Mouse (Mus musculus) cerebellum, adult 8-10 months (tissue): Measurements from ENCODE around the gene Med27.

ENCODE experiments used
- DNase-seq: peaks from one replicate; pipeline ENCODE4 v3.0.0; 2022

The Med27 gene

DNA sequence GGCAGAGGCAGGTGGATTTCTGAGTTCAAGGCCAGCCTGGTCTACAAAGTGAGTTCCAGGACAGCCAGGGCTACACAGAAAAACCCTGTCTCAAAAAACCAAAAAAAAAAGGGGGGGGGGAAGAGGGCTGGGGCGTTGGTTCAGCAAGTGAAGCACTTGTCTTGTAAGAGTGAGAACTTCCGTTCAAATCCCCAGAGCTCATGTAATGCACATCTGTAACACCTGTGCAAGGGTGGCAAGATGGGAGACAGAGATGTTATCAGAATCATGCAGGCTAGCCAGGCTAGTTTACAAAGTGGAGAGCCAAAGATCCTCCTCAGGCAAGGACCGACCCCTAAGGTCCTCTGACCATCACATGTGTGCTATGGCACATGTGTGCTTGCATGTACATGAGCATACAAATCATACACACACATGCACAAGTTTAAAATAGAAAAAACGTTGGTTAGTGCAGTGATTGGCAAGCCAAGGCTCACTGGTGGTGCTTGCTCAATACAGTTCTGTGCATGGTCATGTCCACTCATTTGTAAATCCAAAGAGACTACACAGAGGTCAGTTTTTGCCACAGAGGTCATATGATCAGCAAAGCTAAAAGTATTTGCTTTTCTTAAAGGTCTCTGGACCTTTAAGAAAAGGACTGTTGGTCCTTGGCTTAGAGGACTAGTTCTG, 91.4 kb downstream of the Med27 start:
- DNase-seq: no peak

DNA sequence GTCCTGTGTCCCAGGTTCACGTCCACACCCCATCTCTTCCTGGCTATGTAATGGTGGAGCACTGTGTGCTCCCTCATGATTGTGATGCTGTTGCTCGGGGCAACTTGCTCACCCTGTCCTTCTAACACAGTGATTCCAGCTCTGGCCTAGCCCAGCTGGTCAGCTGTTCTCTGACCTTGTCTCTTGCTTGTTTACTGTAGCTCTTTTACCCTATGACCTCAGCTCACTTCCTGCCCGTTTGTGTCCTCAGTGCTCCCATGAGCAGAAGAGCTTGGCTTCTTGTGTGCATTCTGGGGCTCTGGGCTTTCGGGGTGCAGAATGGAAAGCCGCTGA, 91.9 kb downstream of the Med27 start:
- no peak for DNase-seq

DNA sequence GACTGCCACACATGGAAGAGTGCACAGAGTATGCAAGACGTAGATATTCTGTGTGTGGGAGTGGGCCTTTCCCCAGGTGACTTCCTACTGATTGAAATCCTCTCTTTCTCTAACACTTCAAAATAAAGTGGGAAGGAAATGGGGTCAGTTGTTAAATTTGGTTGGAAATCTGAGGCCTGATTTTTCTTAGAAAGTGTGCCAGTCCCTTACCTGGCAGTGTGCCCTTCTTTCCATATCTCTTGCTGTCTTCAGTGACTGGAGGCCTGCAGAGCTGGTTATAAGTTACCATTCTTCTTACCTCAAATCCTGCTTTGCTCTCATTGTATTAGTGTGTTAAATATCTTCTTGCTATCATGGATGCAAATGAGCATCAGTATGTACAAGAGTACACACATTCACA, 92.4 kb downstream of the Med27 start:
- no peak for DNase-seq

DNA sequence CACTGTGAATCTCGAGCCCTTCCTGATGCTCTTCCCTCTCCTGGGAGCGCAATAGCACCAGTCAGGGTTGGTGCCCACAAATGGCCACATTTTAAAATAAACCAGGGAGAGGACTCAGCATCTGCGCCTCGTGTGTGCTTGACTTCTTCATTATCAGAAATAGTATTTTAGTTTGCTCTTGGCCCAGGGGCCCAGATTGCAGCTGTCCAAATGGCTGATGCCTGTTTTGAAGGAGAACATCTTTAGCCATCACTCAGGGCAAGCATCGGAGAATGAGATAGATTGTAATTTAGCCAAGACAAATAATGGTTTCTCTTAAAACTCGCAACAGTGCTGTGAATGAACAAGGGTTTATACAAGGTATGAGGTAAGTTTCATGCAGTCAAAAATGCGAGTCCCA, 92.8 kb downstream of the Med27 start:
- DNase-seq: no peak

DNA sequence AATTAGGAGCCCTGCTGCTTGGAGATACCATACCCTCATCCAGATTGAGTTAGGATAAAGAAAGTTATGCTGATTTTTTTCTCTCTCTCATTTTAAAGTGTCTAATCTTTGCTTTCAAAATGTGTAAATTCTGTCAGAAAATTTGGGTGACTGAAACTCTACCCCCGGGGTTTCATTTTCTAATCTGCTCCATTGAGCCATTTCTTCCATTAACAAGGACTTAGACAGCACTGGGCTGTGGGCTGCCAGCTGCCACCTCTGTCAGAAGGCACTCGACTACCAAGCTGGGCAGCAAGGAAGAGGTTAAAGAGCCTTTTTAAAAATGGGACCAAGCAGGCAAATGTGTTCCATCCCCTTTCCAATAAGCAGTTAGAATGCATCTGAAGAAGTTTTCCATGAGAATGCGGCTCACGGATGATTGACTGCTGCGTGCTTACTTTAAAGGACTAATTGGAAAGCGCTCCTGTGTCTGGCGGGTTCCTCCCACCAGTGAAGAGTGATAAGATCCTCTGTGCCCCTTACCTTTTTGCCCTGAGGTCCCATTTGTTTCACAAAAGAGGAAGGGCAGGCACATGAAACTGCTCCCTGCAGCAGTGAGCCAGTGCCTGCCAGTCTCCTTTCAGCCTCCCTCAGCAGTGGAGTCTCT, 93.4 kb downstream of the Med27 start:
- DNase-seq: no peak

DNA sequence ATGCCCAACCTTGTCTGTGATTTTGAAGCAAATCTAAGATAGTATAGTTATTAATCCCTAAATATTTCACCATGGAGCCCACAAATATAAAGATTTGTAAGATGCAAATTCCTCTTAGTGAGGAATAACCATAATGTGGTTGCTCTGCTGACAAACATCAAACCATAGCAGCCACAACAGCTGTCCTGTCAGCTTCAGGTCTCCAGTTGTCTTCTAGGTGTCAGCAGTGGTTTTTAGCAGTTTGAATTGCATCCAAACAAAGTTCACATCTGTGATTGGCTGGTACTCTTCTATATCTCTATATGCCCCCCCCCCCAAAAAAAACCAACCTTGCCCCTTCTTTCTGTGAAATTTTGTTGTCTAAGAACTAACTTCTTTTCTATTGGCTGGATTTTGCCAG, 95.7 kb downstream of the Med27 start:
- DNase-seq: no peak

DNA sequence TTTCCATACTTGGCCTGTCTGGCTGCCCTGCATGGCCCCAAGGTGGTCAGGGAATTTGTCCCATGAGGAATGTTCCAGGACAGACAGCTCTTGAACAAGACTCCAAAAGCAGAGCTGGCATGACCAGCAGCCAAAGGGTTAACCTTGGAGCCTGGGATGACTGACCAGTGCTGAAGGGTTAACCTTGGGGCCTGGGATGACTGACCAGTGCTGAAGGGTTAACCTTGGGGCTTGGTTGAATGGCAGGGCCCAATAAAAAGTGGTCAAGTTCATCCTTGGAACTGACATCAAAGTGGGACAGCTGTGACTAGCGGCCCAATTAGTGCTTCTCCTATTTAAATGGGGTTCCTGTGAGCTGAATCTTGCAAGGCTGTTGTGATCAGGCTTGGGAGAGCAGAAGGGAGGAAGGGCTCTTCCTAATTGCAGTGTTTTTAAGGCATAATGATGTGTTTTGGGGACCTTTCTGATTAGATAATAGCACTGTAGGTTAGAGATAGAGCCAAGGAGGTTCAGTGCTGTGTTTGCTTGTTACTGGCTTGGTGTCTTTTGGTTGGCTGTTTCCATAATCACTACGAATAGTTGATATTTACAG, 97.1 kb downstream of the Med27 start:
- DNase-seq: no peak

DNA sequence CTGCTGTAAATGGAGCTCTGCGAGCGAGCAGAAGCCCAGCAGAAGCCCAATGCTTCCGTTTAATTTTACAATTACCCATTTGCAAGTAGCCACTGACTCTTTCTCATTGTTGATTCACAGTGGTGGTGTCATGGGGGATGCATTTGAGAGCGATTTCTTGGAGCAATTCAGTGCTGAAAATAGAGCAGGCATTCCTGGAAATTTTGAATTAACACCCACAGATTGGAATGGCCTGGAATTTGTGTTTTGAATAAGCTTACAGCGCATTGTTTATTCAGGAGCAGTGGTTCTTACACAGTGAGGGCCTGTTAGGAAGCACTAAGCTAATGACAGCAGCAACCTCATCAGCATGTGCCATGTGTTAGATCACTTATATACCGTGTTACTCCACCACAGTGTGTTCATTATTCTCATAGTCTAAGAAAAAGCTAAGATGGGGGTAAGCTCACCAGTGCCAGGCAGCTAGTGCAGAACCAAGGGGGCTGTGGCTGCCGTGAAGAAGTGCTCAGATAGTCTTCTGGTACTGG, 101.9 kb downstream of the Med27 start:
- no peak for DNase-seq

DNA sequence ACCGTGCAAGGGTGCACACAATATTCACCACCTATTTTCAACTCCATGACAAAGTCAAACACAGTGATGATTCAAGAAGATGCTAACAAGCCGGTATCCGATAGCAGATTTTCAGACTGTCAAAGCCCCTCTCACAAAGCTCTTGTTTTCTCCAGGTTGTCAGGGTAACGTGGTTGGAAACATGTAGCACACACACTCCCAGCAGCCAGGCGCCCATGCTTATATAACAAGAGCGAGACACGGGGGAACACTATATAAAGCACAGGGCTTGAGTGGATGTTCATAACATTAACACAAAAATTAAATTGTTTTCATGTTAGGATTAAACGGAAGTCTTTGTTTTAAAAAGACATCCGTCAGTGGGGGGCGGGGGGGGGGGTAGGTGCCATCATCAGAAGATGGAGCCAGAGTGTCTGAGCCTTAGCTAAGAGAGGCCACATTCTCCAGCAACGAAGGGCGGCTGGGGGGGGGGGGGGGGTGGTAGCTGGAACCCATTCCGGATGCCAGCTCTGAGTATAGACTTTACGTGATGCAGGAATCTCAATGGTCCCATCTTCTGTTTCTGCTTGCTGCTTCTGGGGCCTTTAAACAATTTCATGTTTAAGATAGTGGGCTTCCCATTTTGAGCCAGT, 104.9 kb downstream of the Med27 start:
- no peak for DNase-seq

DNA sequence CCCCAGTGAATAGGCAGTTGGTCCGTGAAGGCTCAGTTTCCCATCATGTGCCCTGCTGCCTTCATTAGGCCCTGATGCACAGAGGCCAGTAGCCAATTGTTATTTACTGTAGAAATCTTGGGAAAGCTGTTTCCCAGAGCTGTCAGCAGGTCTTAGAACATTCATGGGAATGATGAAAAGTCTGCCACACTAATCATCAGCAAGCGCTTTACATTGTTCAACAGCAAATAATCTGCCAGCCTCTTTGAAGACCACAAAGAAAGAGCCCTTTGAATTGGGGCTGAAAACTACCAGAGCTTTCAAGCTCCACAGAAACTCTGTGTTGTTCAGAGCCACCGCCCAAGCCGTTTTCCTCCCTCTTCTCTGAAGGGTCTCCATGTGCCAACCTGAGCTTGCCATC, 106.8 kb downstream of the Med27 start:
- no peak for DNase-seq

DNA sequence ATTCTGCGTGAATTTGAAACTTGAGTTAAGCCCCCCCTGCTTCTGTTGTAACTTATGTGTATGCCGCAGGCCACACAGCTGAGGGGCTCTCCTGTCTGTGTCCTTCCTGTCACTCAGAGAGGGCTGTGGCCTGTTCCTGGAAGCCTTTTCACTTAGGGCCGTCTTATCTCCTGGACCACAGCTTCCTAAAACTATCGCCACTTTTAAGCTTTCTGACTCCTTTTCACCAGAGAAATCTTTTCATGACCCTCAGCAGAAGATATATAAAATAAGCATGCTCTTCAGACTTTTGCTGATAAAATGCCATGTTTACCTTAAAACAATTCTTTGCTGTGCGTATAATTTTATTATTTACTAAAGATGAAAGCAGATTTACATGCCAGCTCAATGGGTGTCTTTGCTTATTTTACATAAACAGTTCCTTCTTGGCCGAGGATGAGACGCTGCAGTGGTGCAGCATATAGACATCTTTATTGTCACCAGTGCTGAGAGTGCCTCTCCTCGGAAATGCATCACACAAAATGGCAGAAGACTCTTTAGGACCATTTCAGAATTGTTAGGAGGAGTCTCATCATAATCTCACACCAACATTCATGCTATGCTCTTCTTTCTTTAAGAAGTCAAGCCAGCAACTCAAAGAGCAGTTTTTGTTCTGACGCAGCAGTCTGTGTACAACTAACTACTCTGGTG, 110.2 kb downstream of the Med27 start:
- DNase-seq: no peak

DNA sequence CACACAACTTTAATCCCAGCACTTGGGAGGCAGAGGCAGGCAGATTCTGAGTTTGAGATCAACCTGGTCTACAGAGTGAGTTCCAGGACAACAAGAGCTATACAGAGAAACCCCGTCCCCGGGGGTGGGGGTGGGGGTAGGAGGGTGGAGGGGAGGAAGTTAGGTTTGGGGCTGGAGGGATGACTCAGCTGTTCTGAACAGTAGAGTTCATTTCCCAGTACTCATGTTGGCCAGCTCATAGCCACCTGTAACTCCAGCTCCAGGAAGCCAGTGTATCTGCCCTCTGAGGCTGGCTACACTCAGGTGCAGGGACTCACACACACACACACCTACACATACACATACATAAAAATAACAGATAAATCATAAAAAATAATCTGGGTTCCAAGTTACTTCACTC, 111.1 kb downstream of the Med27 start:
- DNase-seq: no peak

DNA sequence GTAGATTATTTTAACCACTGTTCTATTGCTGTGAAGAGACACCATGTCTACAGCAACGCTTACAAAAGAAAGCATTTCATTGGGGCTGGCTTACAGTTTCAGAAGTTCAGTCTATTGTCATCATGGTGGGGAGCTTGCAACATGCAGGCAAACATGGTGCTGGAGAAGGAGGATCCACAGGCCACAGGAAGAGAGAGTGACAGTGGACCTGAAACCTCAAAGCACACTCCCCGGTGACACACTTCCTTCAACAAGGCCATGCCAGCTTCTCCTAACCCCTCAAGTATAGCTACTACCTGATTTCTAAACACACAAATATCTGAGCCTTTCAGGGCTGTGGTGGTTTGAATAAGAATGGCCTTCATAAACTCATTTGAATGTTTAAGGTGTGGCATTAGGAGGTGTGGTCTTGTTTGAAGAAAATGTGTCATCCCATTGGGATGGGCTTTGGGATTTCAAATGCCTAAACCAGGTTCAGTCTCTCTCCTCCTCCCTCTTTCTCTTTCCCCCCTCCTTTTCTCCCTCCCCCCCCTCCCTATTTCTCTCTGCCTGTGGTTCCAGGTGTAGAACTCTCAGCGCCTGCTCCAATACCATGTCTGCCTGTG, 111.8 kb downstream of the Med27 start:
- DNase-seq: no peak

DNA sequence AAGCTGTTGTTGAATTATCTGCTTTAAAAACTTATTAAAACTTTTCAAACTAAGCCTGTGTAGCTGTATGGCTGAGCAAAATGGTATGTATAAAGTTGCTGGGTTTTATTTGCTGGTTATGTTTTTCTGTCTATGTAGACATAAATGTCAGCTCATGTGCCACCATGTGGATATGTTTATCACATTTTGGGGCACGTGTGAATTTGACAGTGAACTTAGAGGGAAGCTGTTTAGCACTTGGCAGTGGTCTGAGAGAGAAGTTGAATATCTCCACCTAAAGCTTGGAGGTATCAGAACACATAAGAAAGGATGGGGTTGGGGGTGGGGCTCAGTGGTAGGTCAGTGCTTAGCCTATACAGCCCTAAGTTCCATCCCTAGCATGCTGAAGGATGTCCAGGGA, 113.0 kb downstream of the Med27 start:
- DNase-seq: no peak

DNA sequence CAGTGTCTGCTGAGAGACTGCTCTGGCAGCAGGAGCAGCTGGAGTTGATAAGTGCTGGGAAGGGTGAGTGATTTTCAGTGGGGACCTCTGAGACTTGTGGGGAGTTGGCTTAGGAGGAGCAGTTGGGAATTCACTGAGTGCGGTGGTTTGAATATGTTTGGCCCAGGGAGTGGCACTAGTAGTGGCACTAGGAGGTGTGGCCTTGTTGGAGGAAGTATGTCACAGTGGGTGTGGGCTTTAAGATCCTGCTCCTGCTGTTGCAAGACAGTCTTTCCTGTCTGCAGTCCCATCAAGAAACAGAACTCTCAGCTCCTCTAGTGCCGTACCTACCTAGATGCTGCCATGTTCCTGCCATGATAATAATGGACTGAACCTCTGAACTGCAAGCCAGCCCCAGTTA, 115.2 kb downstream of the Med27 start:
- DNase-seq: no peak

DNA sequence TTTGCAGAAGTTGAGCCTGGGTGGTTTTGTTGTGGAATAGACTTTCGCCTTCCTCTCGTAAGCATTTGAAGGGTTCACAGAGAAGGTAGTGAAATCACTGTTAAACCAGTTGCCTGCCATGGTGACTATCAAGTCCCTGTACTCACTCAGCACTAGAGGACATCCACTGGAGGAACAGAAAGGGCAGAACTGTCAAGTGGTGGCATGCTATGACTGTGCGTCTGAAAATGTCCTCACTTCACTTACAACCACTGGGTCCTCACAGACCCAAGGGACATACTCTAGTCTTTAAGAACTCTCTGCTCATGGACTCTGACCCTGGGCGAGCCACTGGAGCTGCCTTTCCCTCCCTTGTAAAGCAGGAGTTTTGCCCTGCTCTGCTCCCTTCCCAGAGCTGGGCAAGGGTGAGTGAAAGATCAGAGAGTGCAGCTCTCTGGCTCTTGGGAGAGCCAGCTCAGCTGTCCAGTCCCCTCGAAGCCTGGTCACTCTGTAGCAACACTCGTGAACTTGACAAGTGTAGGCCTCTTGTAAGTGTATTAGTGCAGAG, 116.5 kb downstream of the Med27 start:
- no peak for DNase-seq

DNA sequence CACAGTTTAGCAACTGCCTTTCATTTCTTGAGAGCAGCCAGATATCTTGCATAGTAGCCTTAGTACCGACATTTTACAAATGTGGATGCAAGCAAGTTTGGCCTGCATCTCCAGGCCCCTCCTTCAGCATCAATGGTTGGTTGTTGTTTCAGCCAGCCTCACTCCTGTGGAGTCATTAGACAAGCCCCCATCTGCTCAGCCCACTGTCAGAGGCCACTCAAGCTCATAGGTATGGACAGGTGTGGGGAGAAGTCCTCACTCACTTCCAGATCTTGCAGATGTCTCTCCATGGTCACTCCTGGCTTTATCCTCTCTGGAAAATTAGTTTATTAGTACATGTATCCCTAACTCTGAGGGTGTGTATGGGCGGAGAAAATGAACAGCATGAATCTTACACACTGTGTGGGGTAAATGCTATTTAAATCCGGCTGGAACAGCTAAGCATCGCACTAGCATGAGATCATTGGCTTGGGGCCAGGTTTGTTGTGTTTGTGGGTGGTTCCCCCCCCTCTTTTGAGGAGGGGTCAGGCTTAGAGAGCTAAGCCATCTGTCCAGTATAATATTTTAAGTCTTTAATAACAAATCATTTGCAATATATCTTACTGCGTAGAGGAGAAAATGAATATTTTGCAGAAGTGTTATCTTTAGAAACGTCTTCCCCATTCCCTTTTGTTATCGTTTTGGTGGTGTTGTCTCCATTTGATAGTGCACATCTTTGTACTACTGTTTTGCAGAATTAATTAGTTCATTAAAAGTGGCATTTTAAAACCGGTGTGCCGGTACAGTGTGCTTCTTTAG, 118.4 kb downstream of the Med27 start:
- no peak for DNase-seq

DNA sequence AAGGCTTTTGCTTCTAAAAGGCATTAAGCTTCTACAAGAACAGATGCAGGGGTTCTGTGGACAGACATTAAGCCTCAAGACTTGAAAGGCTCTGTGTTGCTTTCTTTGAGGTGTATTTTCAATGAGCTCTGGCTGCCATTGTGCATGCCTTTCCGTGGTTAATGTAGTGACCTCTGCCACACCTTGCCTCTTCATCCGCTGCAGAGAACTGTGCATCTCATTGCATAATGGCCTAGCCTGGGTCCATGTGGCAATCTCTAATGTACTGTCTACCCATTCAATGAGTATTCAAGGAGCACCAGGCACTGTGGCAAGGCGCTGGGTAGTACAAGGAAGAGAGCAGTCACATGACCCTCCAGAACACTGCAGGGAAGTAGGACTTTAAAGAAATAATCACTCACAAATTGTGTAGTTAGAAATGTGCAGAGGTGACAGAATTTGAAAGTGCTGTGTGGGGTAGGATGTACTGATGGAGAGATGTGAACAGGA, 119.1 kb downstream of the Med27 start:
- DNase-seq: no peak

DNA sequence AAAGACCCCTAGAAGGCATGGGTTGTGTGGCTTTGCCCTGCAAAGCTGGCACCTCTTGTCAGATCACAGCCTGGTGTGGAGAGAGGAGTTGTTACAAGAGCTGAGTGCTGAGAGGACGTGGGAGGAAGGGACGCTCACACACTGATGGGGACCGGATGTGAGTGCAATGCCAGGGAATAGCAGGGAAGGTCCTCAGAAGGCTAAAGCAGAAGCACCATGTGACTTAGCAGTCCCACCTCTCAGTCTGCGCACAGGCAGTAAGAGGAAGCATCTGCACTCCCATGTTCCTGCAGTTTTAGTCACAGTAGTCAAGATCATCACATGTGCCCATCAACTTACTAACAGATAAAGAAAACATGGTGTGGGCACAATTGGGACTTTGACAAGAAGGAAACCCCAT, 119.8 kb downstream of the Med27 start:
- no peak for DNase-seq

DNA sequence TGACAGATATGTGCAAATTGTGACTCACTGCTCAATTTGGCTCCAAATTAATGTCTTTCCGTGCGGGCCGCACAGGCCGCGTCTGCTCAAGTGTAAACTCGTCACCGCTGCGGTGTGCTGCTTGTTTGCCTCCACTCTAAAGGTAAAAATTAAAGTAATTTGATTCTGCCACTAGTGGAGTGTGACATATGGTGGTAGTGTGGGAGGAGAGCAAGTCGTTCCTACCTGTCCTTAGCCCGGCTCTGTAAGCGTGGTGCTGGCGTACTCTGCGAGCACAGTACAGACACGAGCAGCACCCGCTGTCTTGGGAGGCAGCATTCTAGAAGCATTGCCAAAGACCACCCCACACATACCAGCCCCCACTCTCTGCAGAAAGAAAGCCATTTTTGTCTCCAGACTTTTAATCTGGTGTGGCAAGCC, 121.9 kb downstream of the Med27 start:
- peak; percentile 20 for DNase-seq

DNA sequence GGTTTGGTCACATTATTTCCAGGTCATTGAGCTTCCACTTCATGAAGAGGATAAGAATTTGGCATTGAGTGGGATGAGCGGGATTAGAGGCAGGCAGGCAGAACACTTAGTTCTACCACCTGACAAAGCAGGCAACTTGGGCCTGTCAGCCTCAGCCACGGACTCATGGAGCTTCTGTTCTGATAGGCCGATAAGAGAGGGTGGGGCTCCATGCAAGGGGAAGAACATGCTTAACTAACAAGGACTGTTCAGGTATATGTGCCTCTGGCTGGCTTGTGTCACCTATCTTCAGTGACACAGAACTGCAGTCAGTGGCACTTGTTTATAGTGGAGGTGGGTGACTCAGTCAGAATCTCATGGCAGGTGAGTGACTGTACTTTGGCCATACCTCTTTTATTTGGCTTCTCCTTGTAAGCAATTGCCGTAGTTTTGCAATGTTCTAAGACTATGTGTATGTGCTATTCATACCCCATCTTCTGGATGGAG, 126.4 kb downstream of the Med27 start:
- DNase-seq: no peak

DNA sequence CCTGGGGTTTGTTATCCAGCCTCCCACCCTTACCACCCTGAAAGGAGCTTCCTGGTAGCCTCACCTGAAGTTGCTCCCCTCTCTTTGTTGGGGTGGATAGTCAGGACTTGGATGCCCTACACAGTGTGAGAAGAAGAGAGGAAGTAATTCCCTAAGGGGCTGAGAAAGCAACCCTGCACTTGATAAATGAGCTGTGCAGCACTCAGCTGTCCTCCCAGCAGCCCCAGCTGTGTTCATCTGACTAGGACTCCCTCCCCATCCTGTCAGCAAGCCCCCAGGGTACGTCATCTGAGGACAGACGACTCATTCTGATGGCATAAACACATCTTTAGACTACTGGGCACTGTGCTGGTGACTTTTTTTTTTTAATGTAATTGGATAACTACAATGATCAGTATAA, 127.3 kb downstream of the Med27 start:
- no peak for DNase-seq
